Mouse (Mus musculus): Measurements from ENCODE around the gene Crybg1.

- TF ChIP-seq CTCF (IDR thresholded peaks at IDR 0.05; ENCODE audit: low read depth, low read length) (no peak), POLR2A (IDR thresholded peaks at IDR 0.05; ENCODE audit: borderline replicate concordance, low read depth, low read length) (no peak)
These were observed 109.5 kb downstream of the Crybg1 start for GRCm38 (mm10) chr10:44039185-44039584.
